Mouse (Mus musculus): ENCODE data around the gene 4931417E11Rik. TPM values are rescaled to one million over a fixed set of nuclear protein-coding genes. Genes with fewer than 3 reads are reported as not detected.

4931417E11Rik gene
- polyA plus RNA-seq, 1 experiment: 149 TPM

DNA sequence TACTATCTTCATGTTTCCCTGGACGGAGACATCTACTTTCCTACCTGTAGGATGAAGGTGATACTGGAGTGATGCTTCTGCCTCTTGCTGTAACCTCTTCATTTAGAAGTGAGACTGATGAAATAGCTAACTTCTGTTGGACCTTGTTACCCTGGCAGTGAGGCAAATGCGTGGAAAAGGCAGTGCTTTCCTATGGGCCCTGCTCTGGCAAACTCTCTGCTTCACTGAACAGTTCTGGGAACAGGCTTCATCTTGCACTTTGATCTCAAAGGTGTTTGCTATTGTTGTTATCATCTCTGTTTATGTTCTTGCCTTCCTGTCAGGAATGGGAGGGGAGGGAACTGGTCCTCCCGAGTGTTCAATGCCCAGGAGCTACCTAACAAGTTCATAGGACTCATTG is 3.4 kb downstream of the 4931417E11Rik start:
- Histone ChIP-seq H3K27me3 (ENCODE audit: control insufficient read depth, insufficient read depth, low read length) (no peaks in the 10 kb centered on the region), H3K4me1 (ENCODE audit: control insufficient read depth, insufficient read depth, low read length) (peaks cover 9% of the 10 kb centered on the region), H3K36me3 (ENCODE audit: control insufficient read depth, insufficient read depth, low read length) (no peaks in the 10 kb centered on the region), H3K27ac (ENCODE audit: control insufficient read depth, insufficient read depth, low read depth, low read length) (no peak overlapping the region), H3K4me3 (ENCODE audit: control insufficient read depth, low read depth, low read length) (no peak overlapping the region)
- TF ChIP-seq CTCF (IDR thresholded peaks at IDR 0.05; ENCODE audit: control insufficient read depth, insufficient read depth, insufficient replicate concordance, low read depth, low read length): no peak
- TF ChIP-seq POLR2A (IDR thresholded peaks at IDR 0.05; ENCODE audit: control insufficient read depth, low read depth, low read length): no peak

DNA sequence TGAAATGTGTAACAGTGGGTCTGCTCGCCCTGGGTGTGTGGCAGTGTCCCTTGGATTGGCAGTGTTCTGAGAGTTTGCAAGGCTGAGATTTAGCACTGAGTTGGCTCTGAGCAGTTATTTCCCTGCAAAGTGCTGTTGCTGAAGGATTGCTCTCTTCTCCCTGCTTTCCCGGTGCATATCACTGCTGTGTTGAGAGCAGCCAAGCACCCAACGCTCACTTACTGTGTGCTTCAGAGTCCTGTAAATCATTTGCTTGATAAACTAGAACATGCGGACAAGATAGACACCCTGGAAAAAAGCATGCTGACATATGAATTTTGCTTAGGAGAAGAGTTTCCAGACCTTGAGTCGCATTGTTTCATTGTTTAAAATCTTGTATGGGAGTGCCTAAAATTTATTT is 6.9 kb downstream of the 4931417E11Rik start:
- H3K4me1 ChIP-seq (ENCODE audit: control insufficient read depth, insufficient read depth, low read length): peaks cover 3% of the 10 kb centered on the region; the same call in 1 of the 2 replicates
- H3K4me3 ChIP-seq (ENCODE audit: control insufficient read depth, low read depth, low read length): no peak overlapping the region
- TF ChIP-seq CTCF (IDR thresholded peaks at IDR 0.05; ENCODE audit: control insufficient read depth, insufficient read depth, insufficient replicate concordance, low read depth, low read length): no peak
- no peak for TF ChIP-seq POLR2A (IDR thresholded peaks at IDR 0.05; ENCODE audit: control insufficient read depth, low read depth, low read length)

DNA sequence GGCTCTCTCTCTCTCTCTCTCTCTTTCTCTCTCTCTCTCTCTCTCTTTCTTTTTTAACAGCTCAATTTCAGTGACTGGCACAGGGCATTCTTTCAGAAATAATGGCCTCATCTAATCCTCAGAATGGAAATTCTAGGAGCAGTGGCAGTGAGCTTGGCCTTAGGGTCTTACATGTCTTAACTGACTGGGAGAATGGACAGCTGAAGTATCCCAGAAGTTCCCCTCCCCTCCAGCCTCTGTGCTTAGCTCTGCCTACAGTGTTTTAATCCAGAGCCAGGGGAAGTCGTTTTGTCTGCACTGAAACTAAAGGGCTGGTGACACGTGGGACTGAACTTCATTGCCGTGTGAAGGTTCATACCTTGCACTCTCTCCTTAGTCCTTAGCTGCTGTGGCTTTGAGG is 35.6 kb downstream of the 4931417E11Rik start:
- H3K36me3 ChIP-seq (ENCODE audit: control insufficient read depth, insufficient read depth, low read length): no peaks in the 10 kb centered on the region
- H3K27ac ChIP-seq (ENCODE audit: control insufficient read depth, insufficient read depth, low read depth, low read length): no peak overlapping the region
- TF ChIP-seq CTCF (IDR thresholded peaks at IDR 0.05; ENCODE audit: control insufficient read depth, insufficient read depth, insufficient replicate concordance, low read depth, low read length) (no peak), POLR2A (IDR thresholded peaks at IDR 0.05; ENCODE audit: control insufficient read depth, low read depth, low read length) (no peak)
- no peaks in the 10 kb centered on the region for H3K27me3 ChIP-seq (ENCODE audit: control insufficient read depth, insufficient read depth, low read length)
- H3K4me1 ChIP-seq (ENCODE audit: control insufficient read depth, insufficient read depth, low read length): no peaks in the 10 kb centered on the region
- H3K4me3 ChIP-seq (ENCODE audit: control insufficient read depth, low read depth, low read length): no peak overlapping the region

More for the DNA sequence above, 6.9 kb downstream of the 4931417E11Rik start:
- no peaks in the 10 kb centered on the region for H3K36me3 ChIP-seq (ENCODE audit: control insufficient read depth, insufficient read depth, low read length)
- H3K27me3 ChIP-seq (ENCODE audit: control insufficient read depth, insufficient read depth, low read length): no peaks in the 10 kb centered on the region
- no peak overlapping the region for H3K27ac ChIP-seq (ENCODE audit: control insufficient read depth, insufficient read depth, low read depth, low read length)

DNA sequence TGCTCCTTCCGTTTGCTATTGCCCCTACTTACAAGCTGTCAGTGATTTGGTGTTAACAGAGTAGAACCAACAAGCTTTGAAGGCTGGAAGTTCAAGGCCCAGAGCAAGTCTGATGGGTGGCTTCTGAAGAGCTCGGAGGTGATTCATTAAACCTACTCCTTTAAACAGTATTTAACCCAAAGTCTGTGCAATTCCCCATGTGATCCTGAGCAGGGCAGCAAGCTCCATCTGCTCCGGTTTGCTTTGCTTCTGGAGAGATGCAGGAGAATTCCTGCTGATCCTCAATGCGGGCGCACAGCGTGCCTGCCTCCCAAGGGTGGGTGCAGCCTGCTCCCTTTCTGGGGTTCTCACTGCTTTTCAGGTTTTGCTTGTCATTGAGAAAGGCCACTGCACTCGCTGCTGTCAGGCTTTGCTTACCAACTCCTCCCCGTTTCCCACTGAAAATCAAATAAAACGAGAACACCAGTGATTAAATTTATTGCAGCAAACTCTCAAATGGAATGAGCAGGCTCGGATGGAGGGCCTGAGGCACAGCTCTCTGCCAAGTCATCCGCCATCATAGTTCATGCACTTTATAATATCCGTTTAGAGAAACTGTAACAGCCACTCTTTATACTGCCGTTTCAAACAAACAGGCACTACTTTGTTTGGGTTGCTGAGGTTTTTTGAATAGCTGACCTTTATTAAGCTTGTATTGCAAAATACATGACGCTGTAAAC is 40.7 kb downstream of the 4931417E11Rik start:
- Histone ChIP-seq H3K27ac (ENCODE audit: control insufficient read depth, insufficient read depth, low read depth, low read length) (no peak overlapping the region), H3K36me3 (ENCODE audit: control insufficient read depth, insufficient read depth, low read length) (no peaks in the 10 kb centered on the region), H3K4me1 (ENCODE audit: control insufficient read depth, insufficient read depth, low read length) (no peaks in the 10 kb centered on the region), H3K4me3 (ENCODE audit: control insufficient read depth, low read depth, low read length) (no peak overlapping the region), H3K27me3 (ENCODE audit: control insufficient read depth, insufficient read depth, low read length) (no peaks in the 10 kb centered on the region)
- TF ChIP-seq CTCF (IDR thresholded peaks at IDR 0.05; ENCODE audit: control insufficient read depth, insufficient read depth, insufficient replicate concordance, low read depth, low read length): no peak
- TF ChIP-seq POLR2A (IDR thresholded peaks at IDR 0.05; ENCODE audit: control insufficient read depth, low read depth, low read length): no peak

DNA sequence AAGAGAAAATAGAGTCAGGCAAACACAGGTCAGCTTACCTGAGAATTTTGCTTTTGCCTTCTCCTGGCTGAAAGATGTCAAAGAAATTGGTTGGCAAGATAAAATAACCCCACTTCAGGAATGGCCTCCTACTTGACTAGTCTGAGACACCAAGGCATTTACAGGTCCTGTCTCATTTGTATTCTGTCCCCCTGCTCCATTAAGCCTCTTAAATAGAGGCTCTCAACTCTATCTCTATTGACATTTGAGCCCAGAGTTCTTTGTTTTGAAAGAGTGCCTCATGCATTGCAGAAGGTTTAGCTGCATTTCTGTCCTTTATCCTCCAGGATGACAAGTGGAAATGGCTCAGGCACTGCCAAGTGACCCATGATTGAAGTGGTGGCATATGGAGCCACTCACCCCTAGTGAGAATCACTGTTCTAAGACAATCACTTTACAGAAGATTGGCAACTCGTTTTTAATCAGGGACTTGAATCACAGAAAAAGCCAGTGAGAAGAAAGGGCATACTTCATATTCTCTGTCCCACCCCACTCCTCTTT is 42.1 kb downstream of the 4931417E11Rik start:
- no peak overlapping the region for H3K4me3 ChIP-seq (ENCODE audit: control insufficient read depth, low read depth, low read length)
- H3K36me3 ChIP-seq (ENCODE audit: control insufficient read depth, insufficient read depth, low read length): no peaks in the 10 kb centered on the region
- H3K27ac ChIP-seq (ENCODE audit: control insufficient read depth, insufficient read depth, low read depth, low read length): no peak overlapping the region
- H3K4me1 ChIP-seq (ENCODE audit: control insufficient read depth, insufficient read depth, low read length): no peaks in the 10 kb centered on the region
- H3K27me3 ChIP-seq (ENCODE audit: control insufficient read depth, insufficient read depth, low read length): no peaks in the 10 kb centered on the region
- TF ChIP-seq CTCF (IDR thresholded peaks at IDR 0.05; ENCODE audit: control insufficient read depth, insufficient read depth, insufficient replicate concordance, low read depth, low read length): no peak
- no peak for TF ChIP-seq POLR2A (IDR thresholded peaks at IDR 0.05; ENCODE audit: control insufficient read depth, low read depth, low read length)

Other genes with a start within 250 kb of the 4931417E11Rik start
- 9.0 and 9.9 TPM in 2 replicates for gene Dnah6, start 248.0 kb downstream of the 4931417E11Rik start, polyA plus RNA-seq (2012; rRNA removed)
- 112 and 129 TPM in 2 replicates for gene Suclg1, start 221.3 kb downstream of the 4931417E11Rik start, polyA plus RNA-seq (2012; rRNA removed)